In genomic region chr5:116758687-116759086, GRCm38 (mm10) we compare ENCODE assay signal across 10 mouse cellular contexts.
DNase-seq lines count a peak whose midpoint lies in the region.
"Had no signal": no experiment of that assay in that cellular context is flagged by ENCODE, and none has a peak within 500 bp of the region (broad histone marks: within the 10 kb centered on the region; RNA-seq: fewer than 3 reads in every experiment).

No protein-coding gene starts in this region.

- peak; percentile 31 for DNase-seq in retina, postnatal 1 day
- DNase-seq in retina, embryonic 14.5 days (ENCODE audit: low spot score): no peak
- DNase-seq in frontal cortex, postnatal 36 days (ENCODE audit: low spot score in 2 of 2): peak; percentile 31 to 53
- DNase-seq in left cerebral cortex, adult 18-20 months (ENCODE audit: low spot score in 2 of 2): peak; percentile 45 to 59
- DNase-seq in adrenal gland, adult (ENCODE audit: inconsistent age in 2 of 2, low spot score in 1 of 2): no peak
- DNase-seq in MN1 (ENCODE audit: low spot score): no peak
- no peak for DNase-seq in yolk sac, embryonic 10.5 days (ENCODE audit: low spot score)
- DNase-seq: gastrocnemius, postnatal 25 days; kidney, adult 2 months; liver, postnatal 0 days had no signal

Comparison
In these comparisons a context has a peak if more than half of its experiments do, and no peak if none do; other contexts are left out.
1. DNase-seq: peak in retina, postnatal 1 day (single experiment), frontal cortex, postnatal 36 days (2 of 2) and left cerebral cortex, adult 18-20 months (2 of 2); none in retina, embryonic 14.5 days (single experiment), adrenal gland, adult (0 of 2), MN1 (single experiment) and yolk sac, embryonic 10.5 days (single experiment).